Mouse (Mus musculus) limb, embryonic 12.5 days (tissue): ENCODE data around the gene Tmem202. TPM values are rescaled to one million over a fixed set of nuclear protein-coding genes. Genes with fewer than 3 reads are reported as not detected.

ENCODE experiments used
- ATAC-seq: fragments of 200-750 bp; cut with Nextera tagmentation; 2 replicates; pipeline ENCODE4 v1.8.0; 2017; ENCODE audit warnings: low read depth, moderate TSS enrichment; ENCODE audit not compliant: insufficient number of reproducible peaks, insufficient read depth, low FRiP score, low TSS enrichment
- H3K27ac ChIP-seq: fragments of 300-500 bp; sonication (generic); 2 replicates; pipeline ENCODE4 v1.5.1; 2016; ENCODE audit warnings: mild to moderate bottlenecking, moderate library complexity
- H3K27me3 ChIP-seq: fragments of 300-500 bp; sonication (generic); 2 replicates; pipeline ENCODE4 v1.6.1; 2016; ENCODE audit warnings: mild to moderate bottlenecking, moderate library complexity
- H3K36me3 ChIP-seq: fragments of 300-500 bp; sonication (generic); 2 replicates; pipeline ENCODE4 v1.6.1; 2016; ENCODE audit warnings: mild to moderate bottlenecking, moderate library complexity
- H3K4me1 ChIP-seq: fragments of 300-500 bp; sonication (generic); replicated peaks from 2 replicates; pipeline ENCODE4 v1.6.1; 2016
- H3K4me2 ChIP-seq: fragments of 300-500 bp; sonication (generic); 2 replicates; pipeline ENCODE4 v1.6.1; 2016; ENCODE audit warnings: mild to moderate bottlenecking, moderate library complexity
- H3K4me3 ChIP-seq: fragments of 300-500 bp; sonication (generic); replicated peaks from 2 replicates; pipeline ENCODE4 v1.5.1; 2016; ENCODE audit warnings: mild to moderate bottlenecking
- H3K9ac ChIP-seq: fragments of 300-500 bp; sonication (generic); replicated peaks from 2 replicates; pipeline ENCODE4 v1.6.1; 2016; ENCODE audit warnings: mild to moderate bottlenecking, moderate library complexity
- H3K9me3 ChIP-seq: fragments of 300-500 bp; sonication (generic); 2 replicates; pipeline ENCODE4 v1.6.1; 2016; ENCODE audit warnings: mild to moderate bottlenecking, moderate library complexity
- WGBS: fragments of 180-500 bp; shearing (Covaris S2); methylation state at CpG from one replicate; pipeline ENCODE4 v1.1.7; 2016; 5-methylcytosine and 5-hydroxymethylcytosine counted together
- polyA plus RNA-seq: library from polyadenylated mRNA; unstranded; fragments of >200 nt; fragmentation: Nextera tagmentation; extraction: Ambion mirVana; gene quantifications from 2 replicates; pipeline ENCODE4 v1.2.1, GENCODE M21; 2016

Tmem202 gene
- polyA plus RNA-seq, 1 experiment from 2014 or later: 0.19 TPM

DNA sequence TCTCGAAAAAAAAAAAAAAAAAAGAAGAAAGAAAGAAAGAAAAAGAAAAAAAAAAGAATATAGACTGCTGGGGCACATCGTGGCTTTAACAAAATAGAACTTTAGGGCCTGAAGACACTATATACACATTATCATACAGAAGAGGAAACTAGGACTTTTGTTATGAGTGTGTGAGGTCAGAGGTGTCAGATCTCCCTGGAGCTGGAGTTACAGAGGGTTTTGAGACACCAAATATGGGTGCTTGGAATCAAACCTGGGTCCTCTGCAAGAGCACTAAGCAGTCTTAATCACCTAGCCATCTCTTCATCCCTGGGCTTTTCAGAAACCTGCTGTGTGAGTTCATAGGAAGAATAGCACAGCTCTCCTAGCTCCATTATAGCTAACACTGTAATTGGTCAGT lies 6.2 kb downstream of the Tmem202 start:
- ATAC-seq: no peak
- WGBS: 80% methylated on average over 2 of the region's 2 CpGs

DNA sequence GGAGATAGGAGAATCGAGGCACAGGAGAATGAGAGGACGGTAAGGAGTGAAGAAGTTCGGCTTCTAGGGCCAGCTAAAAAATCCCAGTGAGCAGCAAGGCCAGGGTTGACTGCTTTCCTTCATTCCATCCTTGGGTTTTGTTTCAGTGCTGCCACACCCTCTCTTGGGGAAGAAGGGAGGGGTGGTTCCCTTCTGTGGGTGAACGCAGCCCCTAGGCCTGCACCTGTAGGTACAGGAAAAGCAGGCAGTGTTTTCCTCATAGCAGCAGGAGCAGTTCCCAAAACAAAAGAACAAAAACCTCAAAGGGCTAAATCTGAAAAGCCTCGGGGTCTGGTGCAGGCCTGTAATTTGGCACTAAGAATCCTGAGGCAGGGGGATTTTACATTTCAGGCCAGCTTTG lies 8.0 kb downstream of the Tmem202 start:
- H3K4me2 ChIP-seq: no peak overlapping the region
- ATAC-seq: no peak
- H3K4me3 ChIP-seq: no peak overlapping the region
- no peaks in the 10 kb centered on the region for H3K4me1 ChIP-seq
- no peaks in the 10 kb centered on the region for H3K36me3 ChIP-seq
- WGBS: 55% methylated on average over 5 of the region's 5 CpGs
- H3K9ac ChIP-seq: no peak overlapping the region
- no peaks in the 10 kb centered on the region for H3K9me3 ChIP-seq
- no peaks in the 10 kb centered on the region for H3K27me3 ChIP-seq
- H3K27ac ChIP-seq: no peak overlapping the region

More for the DNA sequence above, 6.2 kb downstream of the Tmem202 start:
- Histone ChIP-seq H3K4me2 (no peak overlapping the region), H3K9me3 (no peaks in the 10 kb centered on the region), H3K27me3 (0 out of 2 replicates have a peak, but pooled peaks cover 2% of the 10 kb centered on the region), H3K4me3 (no peak overlapping the region), H3K9ac (no peak overlapping the region), H3K36me3 (no peaks in the 10 kb centered on the region), H3K27ac (no peak overlapping the region), H3K4me1 (no peaks in the 10 kb centered on the region)

DNA sequence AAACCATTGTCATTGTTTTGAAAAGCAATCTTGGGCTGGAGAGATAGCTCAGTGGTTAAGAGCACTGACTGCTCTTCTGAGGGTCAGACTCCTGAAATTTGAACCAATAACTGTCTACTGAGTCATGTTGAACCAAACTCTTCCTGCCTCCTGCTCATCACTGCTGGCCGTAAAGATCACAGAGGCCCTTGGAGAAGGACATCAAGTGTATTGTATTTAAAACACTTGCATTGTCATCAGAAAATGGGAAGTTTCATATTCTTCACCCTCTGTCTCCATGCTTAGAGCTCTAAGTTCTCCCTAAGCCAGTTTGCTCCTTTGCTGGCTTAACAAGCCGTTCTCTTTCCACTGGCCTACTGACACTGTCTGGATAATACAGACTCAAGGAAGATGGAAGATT lies 11.4 kb downstream of the Tmem202 start:
- no peak for ATAC-seq
- 84% methylated on average over 2 of the region's 2 CpGs for WGBS
- Histone ChIP-seq H3K4me1 (no peaks in the 10 kb centered on the region), H3K9ac (no peak overlapping the region), H3K4me3 (no peak overlapping the region), H3K36me3 (no peaks in the 10 kb centered on the region), H3K27ac (no peak overlapping the region), H3K4me2 (no peak overlapping the region), H3K9me3 (no peaks in the 10 kb centered on the region), H3K27me3 (no peaks in the 10 kb centered on the region)

DNA sequence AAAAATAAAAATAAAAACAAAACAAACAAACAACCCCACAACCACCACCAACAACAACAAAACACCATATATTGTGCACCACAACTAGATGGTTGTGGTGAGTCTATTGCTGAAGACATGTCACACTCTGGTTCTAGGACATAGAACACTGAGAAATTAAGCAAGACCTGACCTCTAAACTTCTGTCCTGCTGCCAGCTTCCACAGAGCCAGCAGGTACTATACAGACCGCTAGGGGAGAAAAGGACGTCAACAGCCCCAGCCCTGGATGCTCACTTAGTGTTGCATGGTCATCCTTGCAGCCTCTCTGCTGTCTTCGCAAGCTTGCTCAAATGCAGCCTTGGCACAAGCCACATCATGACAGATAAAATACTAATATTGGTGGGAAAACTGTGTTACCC lies 12.1 kb downstream of the Tmem202 start:
- Histone ChIP-seq H3K4me2 (no peak overlapping the region), H3K9ac (no peak overlapping the region), H3K4me1 (no peaks in the 10 kb centered on the region), H3K9me3 (no peaks in the 10 kb centered on the region), H3K27me3 (no peaks in the 10 kb centered on the region), H3K36me3 (no peaks in the 10 kb centered on the region), H3K4me3 (no peak overlapping the region), H3K27ac (no peak overlapping the region)
- ATAC-seq: no peak
- WGBS: 85% methylated on average over 3 of the region's 3 CpGs

DNA sequence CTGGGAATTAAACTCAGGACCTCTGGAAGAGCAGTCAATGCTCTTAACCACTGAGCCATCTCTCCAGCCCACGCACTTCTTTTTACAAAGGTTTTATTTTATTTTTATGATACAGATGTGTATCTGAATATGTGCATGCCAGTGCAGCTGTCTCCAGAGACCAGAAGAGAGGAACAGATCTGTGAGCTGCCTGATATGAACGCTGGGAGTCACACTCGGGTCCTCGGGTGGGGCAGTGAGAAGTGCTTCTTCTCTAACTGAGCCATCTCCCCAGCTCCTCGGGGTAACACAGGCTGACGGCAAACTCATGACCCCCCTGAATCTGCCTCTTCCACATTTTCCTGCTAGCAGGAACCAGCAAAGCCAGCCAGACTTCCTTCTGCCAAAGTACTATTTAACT lies 12.9 kb downstream of the Tmem202 start:
- H3K4me2 ChIP-seq: no peak overlapping the region
- H3K27me3 ChIP-seq: no peaks in the 10 kb centered on the region
- no peaks in the 10 kb centered on the region for H3K36me3 ChIP-seq
- H3K9ac ChIP-seq: no peak overlapping the region
- no peak for ATAC-seq
- H3K27ac ChIP-seq: no peak overlapping the region
- WGBS: 78% methylated on average over 6 of the region's 6 CpGs
- no peak overlapping the region for H3K4me3 ChIP-seq
- H3K4me1 ChIP-seq: no peaks in the 10 kb centered on the region
- H3K9me3 ChIP-seq: no peaks in the 10 kb centered on the region

DNA sequence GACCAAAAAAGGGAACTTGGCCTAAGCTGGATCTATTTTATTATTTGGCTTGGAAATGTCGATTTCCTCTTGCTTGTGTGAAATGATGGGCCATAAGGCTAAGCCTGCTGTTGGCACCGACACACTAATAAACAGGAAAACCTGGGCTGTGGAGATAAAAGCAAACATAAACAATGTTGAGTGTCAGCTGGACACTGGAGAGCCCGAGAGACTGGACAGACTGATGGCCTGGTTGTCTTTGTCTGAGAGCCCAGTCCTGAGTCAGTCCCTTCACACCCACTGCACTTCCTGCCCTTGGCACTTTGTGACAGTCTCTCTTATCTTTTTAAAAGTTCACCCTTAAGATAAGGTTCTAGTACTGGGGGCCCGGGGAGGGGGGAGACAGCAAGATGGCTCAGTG lies 16.7 kb downstream of the Tmem202 start:
- 56% methylated on average over 4 of the region's 4 CpGs for WGBS
- ATAC-seq: no peak
- no peaks in the 10 kb centered on the region for H3K36me3 ChIP-seq
- H3K27me3 ChIP-seq: no peaks in the 10 kb centered on the region
- H3K27ac ChIP-seq: no peak overlapping the region
- no peaks in the 10 kb centered on the region for H3K4me1 ChIP-seq
- no peak overlapping the region for H3K4me3 ChIP-seq
- no peak overlapping the region for H3K4me2 ChIP-seq
- H3K9ac ChIP-seq: no peak overlapping the region
- H3K9me3 ChIP-seq: no peaks in the 10 kb centered on the region

DNA sequence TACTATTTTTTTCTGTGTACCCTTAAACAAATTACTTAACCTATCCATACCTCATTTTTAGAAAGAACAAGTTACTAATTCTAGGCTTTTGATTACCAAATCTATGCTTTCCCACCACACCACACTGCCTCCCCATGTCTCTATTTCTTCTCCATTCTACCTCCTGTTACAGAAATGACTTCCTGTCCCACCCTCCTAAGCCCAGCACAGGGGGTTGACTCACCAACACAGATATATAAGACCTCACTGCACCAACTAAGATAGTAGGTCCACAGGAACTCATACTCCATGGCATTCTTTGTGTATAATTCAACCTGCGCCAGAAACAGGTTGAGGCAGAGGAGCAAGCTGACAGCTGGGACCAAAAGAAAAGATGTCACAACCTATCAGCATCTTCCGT lies 20.3 kb downstream of the Tmem202 start:
- Histone ChIP-seq H3K9ac (no peak overlapping the region), H3K9me3 (no peaks in the 10 kb centered on the region), H3K27ac (no peak overlapping the region), H3K4me1 (peaks cover 8% of the 10 kb centered on the region), H3K36me3 (no peaks in the 10 kb centered on the region), H3K4me3 (no peak overlapping the region), H3K4me2 (no peak overlapping the region), H3K27me3 (no peaks in the 10 kb centered on the region)
- no peak for ATAC-seq
- WGBS: 83% methylated on average over 2 of the region's 2 CpGs

DNA sequence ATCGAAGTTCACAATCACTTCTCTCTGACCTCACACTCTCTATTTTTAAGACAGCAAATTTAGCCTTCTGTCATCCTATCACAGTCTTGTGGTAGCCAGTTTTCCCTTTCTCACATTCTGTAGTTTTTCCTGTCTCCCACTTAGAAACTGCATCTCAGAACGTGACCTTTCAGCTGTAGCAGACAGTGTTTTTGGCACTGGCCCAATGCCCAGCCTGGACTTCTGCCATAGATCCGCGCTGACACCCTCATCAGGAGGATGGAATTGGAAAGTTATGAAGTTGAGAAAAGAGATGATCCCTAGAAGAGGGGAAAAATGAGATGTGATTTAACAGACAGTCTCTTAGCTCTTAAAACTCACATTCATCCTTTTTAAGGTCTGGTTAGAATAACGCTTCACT lies 20.7 kb downstream of the Tmem202 start:
- Histone ChIP-seq H3K27me3 (no peaks in the 10 kb centered on the region), H3K27ac (no peak overlapping the region), H3K9me3 (no peaks in the 10 kb centered on the region), H3K9ac (no peak overlapping the region), H3K36me3 (no peaks in the 10 kb centered on the region), H3K4me2 (no peak overlapping the region), H3K4me3 (no peak overlapping the region), H3K4me1 (peaks cover 8% of the 10 kb centered on the region)
- no peak for ATAC-seq
- 85% methylated on average over 5 of the region's 5 CpGs for WGBS

DNA sequence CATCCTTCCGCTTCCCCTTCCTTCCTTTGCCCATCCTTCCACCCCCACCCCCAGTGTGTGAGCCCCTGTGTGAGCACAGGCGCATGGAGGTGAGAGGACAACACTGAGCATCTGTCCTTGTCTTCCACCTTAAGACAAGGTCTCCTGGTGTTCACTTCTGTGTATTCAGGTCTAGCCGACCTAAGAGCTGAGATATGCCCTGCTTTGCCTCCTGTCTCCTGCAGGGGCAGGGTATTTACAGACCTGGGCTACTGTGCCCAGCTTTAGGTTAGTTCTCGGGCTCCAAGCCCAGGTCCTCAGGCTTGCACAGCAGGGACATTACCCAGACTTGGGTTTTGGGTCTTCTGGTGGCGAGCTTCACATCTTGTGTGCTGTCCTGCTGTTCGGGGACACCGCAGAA lies 22.5 kb downstream of the Tmem202 start:
- H3K27ac ChIP-seq: no peak overlapping the region
- 41% methylated on average over 7 of the region's 7 CpGs for WGBS
- no peaks in the 10 kb centered on the region for H3K9me3 ChIP-seq
- peak overlapping the region; percentile 37 for H3K4me2 ChIP-seq
- H3K9ac ChIP-seq: no peak overlapping the region
- peaks cover 8% of the 10 kb centered on the region for H3K4me1 ChIP-seq
- H3K4me3 ChIP-seq: no peak overlapping the region
- no peaks in the 10 kb centered on the region; the same call in 1 of the 2 replicates for H3K27me3 ChIP-seq
- ATAC-seq: no peak
- no peaks in the 10 kb centered on the region for H3K36me3 ChIP-seq

DNA sequence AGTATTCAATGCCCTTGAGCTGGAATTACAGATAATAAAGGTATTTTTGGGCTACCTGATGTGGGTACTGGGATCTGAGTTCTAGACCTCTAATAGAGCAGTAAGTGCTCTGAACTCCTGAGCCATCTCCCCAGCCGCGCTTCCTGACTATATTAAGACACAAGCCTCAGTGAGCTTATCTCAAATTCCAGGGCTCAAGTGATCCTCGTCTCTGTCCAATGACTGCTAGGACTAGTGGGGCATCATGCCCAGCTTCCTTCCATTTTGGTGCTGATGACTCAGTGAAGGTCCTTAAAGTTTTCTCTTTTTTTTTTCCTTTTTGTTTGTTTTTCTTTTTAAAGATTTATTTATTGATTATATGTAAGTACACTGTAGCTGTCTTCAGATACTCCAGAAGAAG lies 24.6 kb downstream of the Tmem202 start:
- Histone ChIP-seq H3K4me3 (no peak overlapping the region), H3K36me3 (no peaks in the 10 kb centered on the region), H3K4me2 (no peak overlapping the region), H3K4me1 (peaks cover 8% of the 10 kb centered on the region), H3K27ac (no peak overlapping the region), H3K9ac (no peak overlapping the region), H3K9me3 (no peaks in the 10 kb centered on the region), H3K27me3 (no peaks in the 10 kb centered on the region; the same call in 1 of the 2 replicates)
- ATAC-seq: no peak
- WGBS: 74% methylated on average over 3 of the region's 3 CpGs

DNA sequence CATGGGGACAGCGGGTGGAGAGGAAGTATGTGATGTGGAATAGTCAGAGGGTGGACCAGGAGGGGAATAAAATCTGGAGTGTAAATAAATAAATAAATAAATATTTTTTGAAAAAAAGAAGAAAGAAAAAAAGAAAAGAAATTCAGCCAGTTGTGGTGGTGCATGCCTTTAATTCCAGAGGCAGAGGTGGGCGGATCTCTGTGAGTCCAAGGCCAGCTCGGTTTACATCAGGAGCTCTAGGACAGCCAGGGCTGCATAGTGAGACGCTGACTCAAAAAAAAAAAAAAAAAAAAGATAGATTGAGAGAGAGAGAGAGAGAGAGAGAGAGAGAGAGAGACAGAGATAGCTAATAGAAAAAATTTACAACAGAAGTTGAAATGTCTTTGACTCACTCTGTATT lies 27.3 kb downstream of the Tmem202 start:
- no peak for ATAC-seq
- Histone ChIP-seq H3K4me3 (no peak overlapping the region), H3K4me2 (no peak overlapping the region), H3K36me3 (no peaks in the 10 kb centered on the region), H3K27me3 (no peaks in the 10 kb centered on the region; the same call in 1 of the 2 replicates), H3K9ac (no peak overlapping the region), H3K4me1 (peaks cover 6% of the 10 kb centered on the region), H3K27ac (no peak overlapping the region), H3K9me3 (no peaks in the 10 kb centered on the region)
- WGBS: 42% methylated on average over 4 of the region's 4 CpGs

DNA sequence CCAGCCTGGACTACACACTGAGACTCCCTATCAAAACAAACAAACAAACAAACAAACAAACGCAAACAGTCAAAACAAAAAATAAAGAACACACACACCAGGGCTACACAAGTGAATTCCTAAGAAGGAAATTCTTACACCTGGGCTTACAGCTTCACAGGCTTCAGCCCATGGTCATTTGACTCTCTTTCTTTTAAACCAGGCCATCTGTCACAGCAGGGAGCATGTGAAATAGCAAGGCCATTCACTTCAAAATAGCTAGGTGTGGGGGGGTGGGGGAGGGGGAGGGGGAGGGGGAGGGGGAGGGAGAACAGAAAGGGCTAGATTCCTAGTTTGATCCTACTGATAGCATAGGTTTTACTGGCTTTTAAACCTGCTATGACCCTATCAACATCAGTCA lies 31.5 kb downstream of the Tmem202 start:
- H3K9ac ChIP-seq: no peak overlapping the region
- no peak overlapping the region for H3K4me3 ChIP-seq
- no peaks in the 10 kb centered on the region for H3K4me1 ChIP-seq
- H3K36me3 ChIP-seq: no peaks in the 10 kb centered on the region
- ATAC-seq: no peak
- H3K27me3 ChIP-seq: no peaks in the 10 kb centered on the region
- no peaks in the 10 kb centered on the region for H3K9me3 ChIP-seq
- H3K4me2 ChIP-seq: no peak overlapping the region
- H3K27ac ChIP-seq: no peak overlapping the region
- WGBS: 66% methylated on average over 1 of the region's 1 CpGs
